Mouse (Mus musculus): ENCODE results near the gene Hoxb8.

GRCm38 (mm10) chr11:96332105-96332504 lies 50.4 kb downstream of the Hoxb8 start:
- TF ChIP-seq POLR2A (IDR thresholded peaks at IDR 0.05; ENCODE audit: insufficient read length, low read depth) (no peak), MAX (IDR thresholded peaks at IDR 0.05; ENCODE audit: low read depth) (no peak)
